Mouse (Mus musculus) liver, embryonic 11.5 days (tissue): ENCODE measurements around the gene Cd300lf. TPM values are rescaled to one million over a fixed set of nuclear protein-coding genes. Genes with fewer than 3 reads are reported as not detected.
A peak's percentile ranks its signal among the peaks of the same experiment; 100 is the strongest.

Source experiments
- ATAC-seq: fragments of 200-750 bp; cut with Nextera tagmentation; replicated peaks from 2 replicates; pipeline ENCODE4 v1.8.0; 2017; ENCODE audit warnings: moderate number of reproducible peaks, mild to moderate bottlenecking, moderate TSS enrichment, moderate library complexity; ENCODE audit not compliant: low FRiP score
- DNase-seq: peaks from one replicate; pipeline ENCODE4 v3.0.0-alpha.2; 2017; ENCODE audit warnings: low spot score
- H3K27ac ChIP-seq: fragments of 300-500 bp; sonication (generic); 2 replicates; pipeline ENCODE4 v1.5.1; 2014; ENCODE audit warnings: mild to moderate bottlenecking, low read depth, low read length, control low read depth
- H3K27me3 ChIP-seq: fragments of 300-500 bp; sonication (generic); replicated peaks from 2 replicates; pipeline ENCODE4 v1.6.1; 2014; ENCODE audit warnings: low read length, mixed read lengths; ENCODE audit not compliant: control insufficient read depth, insufficient read depth
- H3K36me3 ChIP-seq: fragments of 300-500 bp; sonication (generic); 2 replicates; pipeline ENCODE4 v1.6.1; 2014; ENCODE audit warnings: mild to moderate bottlenecking, low read length, moderate library complexity, mixed read lengths; ENCODE audit not compliant: control insufficient read depth, insufficient read depth
- H3K4me1 ChIP-seq: fragments of 300-500 bp; sonication (generic); replicated peaks from 2 replicates; pipeline ENCODE4 v1.6.1; 2014; ENCODE audit warnings: low read length, mixed read lengths; ENCODE audit not compliant: control insufficient read depth, insufficient read depth
- H3K4me2 ChIP-seq: fragments of 300-500 bp; sonication (generic); 2 replicates; pipeline ENCODE4 v1.6.1; 2014; ENCODE audit warnings: mild to moderate bottlenecking, control low read depth, moderate library complexity
- H3K4me3 ChIP-seq: fragments of 300-500 bp; sonication (generic); 2 replicates; pipeline ENCODE4 v1.5.1; 2014; ENCODE audit warnings: low read depth, low read length, control low read depth
- H3K9ac ChIP-seq: fragments of 300-500 bp; sonication (generic); 2 replicates; pipeline ENCODE4 v1.6.1; 2014; ENCODE audit warnings: low read depth, low read length, control low read depth
- H3K9me3 ChIP-seq: fragments of 300-500 bp; sonication (generic); 2 replicates; pipeline ENCODE4 v1.6.1; 2016; ENCODE audit warnings: low read length, inconsistent platforms, mixed read lengths; ENCODE audit not compliant: control insufficient read depth
- WGBS: fragments of 180-500 bp; shearing (Covaris S2); extraction: QIAGEN DNeasy Blood & Tissue Kit; methylation state at CpG from one replicate; pipeline ENCODE4 v1.1.7; 2014; 5-methylcytosine and 5-hydroxymethylcytosine counted together
- polyA plus RNA-seq: library from polyadenylated mRNA; unstranded; fragments of >200 nt; fragmentation: Nextera tagmentation; extraction: Ambion mirVana; gene quantifications from 2 replicates; pipeline ENCODE4 v1.2.1, GENCODE M21; 2014

The Cd300lf gene
- polyA plus RNA-seq, 1 experiment from 2014 or later, result 0.63 TPM

GRCm38 (mm10) chr11:115162832-115163480, 29.2 kb upstream of the Cd300lf start, which contains the start of gene Slc9a3r1:
Gene Slc9a3r1 (plus strand): TSS chr11:115163341.
- DNase-seq, result peak; percentile 99
- WGBS, result under 1% methylated on average over 47 of the region's 47 CpGs
- Histone ChIP-seq H3K27ac (peak within 1 kb of the TSS; percentile 72), H3K9me3 (no peaks in the 10 kb centered on the region), H3K4me1 (peaks cover 46% of the 10 kb centered on the region), H3K4me3 (peak within 1 kb of the TSS; percentile 80), H3K9ac (peak within 1 kb of the TSS; percentile 74), H3K27me3 (no peaks in the 10 kb centered on the region), H3K4me2 (peak within 1 kb of the TSS; percentile 93), H3K36me3 (no peaks in the 10 kb centered on the region)
- ATAC-seq, result peak; percentile 93

- no peak for DNase-seq
- Histone ChIP-seq H3K9me3 (no peaks in the 10 kb centered on the region), H3K36me3 (no peaks in the 10 kb centered on the region), H3K4me3 (peak overlapping the region; percentile 80), H3K4me2 (peak overlapping the region; percentile 93), H3K9ac (peak overlapping the region; percentile 58; the same call in 1 of the 2 replicates), H3K27me3 (no peaks in the 10 kb centered on the region), H3K27ac (peak overlapping the region; percentile 40; the same call in 1 of the 2 replicates), H3K4me1 (peaks cover 53% of the 10 kb centered on the region)
- WGBS, result 23% methylated on average over 9 of the region's 9 CpGs
- no peak for ATAC-seq
Measured at GRCm38 (mm10) chr11:115162205-115162601, 28.4 kb upstream of the Cd300lf start.

GRCm38 (mm10) chr11:115161578-115162204, 27.9 kb upstream of the Cd300lf start:
- Histone ChIP-seq H3K4me3 (no peak overlapping the region), H3K9me3 (no peaks in the 10 kb centered on the region), H3K27ac (peak overlapping the region; percentile 28), H3K4me2 (peak overlapping the region; percentile 93), H3K4me1 (peaks cover 52% of the 10 kb centered on the region), H3K9ac (no peak overlapping the region), H3K27me3 (no peaks in the 10 kb centered on the region), H3K36me3 (no peaks in the 10 kb centered on the region)
- 34% methylated on average over 9 of the region's 9 CpGs for WGBS
- ATAC-seq (no peak), DNase-seq (no peak)

- no peaks in the 10 kb centered on the region for H3K27me3 ChIP-seq
- H3K4me1 ChIP-seq, result peaks cover 50% of the 10 kb centered on the region
- no peaks in the 10 kb centered on the region for H3K36me3 ChIP-seq
- H3K4me2 ChIP-seq, result peak overlapping the region; percentile 12
- no peak overlapping the region for H3K4me3 ChIP-seq
- ATAC-seq (no peak), DNase-seq (no peak)
- H3K9ac ChIP-seq, result no peak overlapping the region
- WGBS, result 30% methylated on average over 10 of the region's 10 CpGs
- no peak overlapping the region for H3K27ac ChIP-seq
- H3K9me3 ChIP-seq, result no peaks in the 10 kb centered on the region
Measured at GRCm38 (mm10) chr11:115160883-115161577, 27.2 kb upstream of the Cd300lf start.

- ATAC-seq (no peak), DNase-seq (no peak)
- no peak overlapping the region for H3K27ac ChIP-seq
- H3K9ac ChIP-seq, result no peak overlapping the region
- no peak overlapping the region for H3K4me3 ChIP-seq
- H3K9me3 ChIP-seq, result no peaks in the 10 kb centered on the region
- no peaks in the 10 kb centered on the region for H3K27me3 ChIP-seq
- H3K36me3 ChIP-seq, result no peaks in the 10 kb centered on the region
- WGBS, result 58% methylated on average over 11 of the region's 11 CpGs
- peaks cover 52% of the 10 kb centered on the region for H3K4me1 ChIP-seq
- H3K4me2 ChIP-seq, result no peak overlapping the region
Measured at GRCm38 (mm10) chr11:115160016-115160797, 26.4 kb upstream of the Cd300lf start.

- H3K4me3 ChIP-seq, result no peak overlapping the region
- peaks cover 54% of the 10 kb centered on the region for H3K4me1 ChIP-seq
- peak overlapping the region; percentile 73 for H3K27ac ChIP-seq
- no peaks in the 10 kb centered on the region for H3K27me3 ChIP-seq
- no peaks in the 10 kb centered on the region for H3K36me3 ChIP-seq
- peak overlapping the region; percentile 15; the same call in 1 of the 2 replicates for H3K9ac ChIP-seq
- 13% methylated on average over 12 of the region's 12 CpGs for WGBS
- no peaks in the 10 kb centered on the region for H3K9me3 ChIP-seq
- ATAC-seq (no peak; the same call in 1 of the 2 replicates), DNase-seq (peak; percentile 46)
- peak overlapping the region; percentile 36 for H3K4me2 ChIP-seq
Measured at GRCm38 (mm10) chr11:115157933-115158719, 24.3 kb upstream of the Cd300lf start.

GRCm38 (mm10) chr11:115155053-115155634, 21.4 kb upstream of the Cd300lf start:
- Histone ChIP-seq H3K27me3 (0 out of 2 replicates have a peak, but pooled peaks cover 3% of the 10 kb centered on the region), H3K4me3 (peak overlapping the region; percentile 42), H3K9ac (no peak overlapping the region), H3K36me3 (no peaks in the 10 kb centered on the region), H3K4me2 (peak overlapping the region; percentile 62), H3K4me1 (peaks cover 34% of the 10 kb centered on the region), H3K27ac (no peak overlapping the region), H3K9me3 (no peaks in the 10 kb centered on the region)
- WGBS, result 4% methylated on average over 5 of the region's 5 CpGs
- ATAC-seq (no peak), DNase-seq (no peak)
